Mouse (Mus musculus) granulocyte monocyte progenitor cell, adult 5-6 weeks (primary cell): ENCODE results near the gene Adprm. TPM values are rescaled to one million over a fixed set of nuclear protein-coding genes. Genes with fewer than 3 reads are reported as not detected.
"Not testable (repeated sequence)": the region's sequence is repeated elsewhere in the genome, so short reads cannot be mapped to it uniquely, and the experiment has no call there.

Experiments
- ATAC-seq: replicated peaks from 2 replicates; pipeline ENCODE4 v1.8.0; 2016; ENCODE audit warnings: mild to moderate bottlenecking, moderate TSS enrichment, inconsistent platforms; ENCODE audit not compliant: poor library complexity, severe bottlenecking
- total RNA-seq, 2 experiments: library from RNA; stranded (forward) in 1 of 2; stranded (reverse) in 1 of 2; fragments of 200-712, 200-1000 nt in 1 of 2; fragments of >200 nt in 1 of 2; fragmentation: Nextera tagmentation in 1 of 2; gene quantifications; 2 replicates each; pipeline ENCODE4 v1.2.3; 2014 to 2017

Gene Adprm
- total RNA-seq, 2 experiments from 2014 or later = 30.6 to 35.8 TPM

- peak; percentile 80 for ATAC-seq
Observed at GRCm38 (mm10) chr11:67030904-67031602, 21.3 kb downstream of the Adprm start.

DNA sequence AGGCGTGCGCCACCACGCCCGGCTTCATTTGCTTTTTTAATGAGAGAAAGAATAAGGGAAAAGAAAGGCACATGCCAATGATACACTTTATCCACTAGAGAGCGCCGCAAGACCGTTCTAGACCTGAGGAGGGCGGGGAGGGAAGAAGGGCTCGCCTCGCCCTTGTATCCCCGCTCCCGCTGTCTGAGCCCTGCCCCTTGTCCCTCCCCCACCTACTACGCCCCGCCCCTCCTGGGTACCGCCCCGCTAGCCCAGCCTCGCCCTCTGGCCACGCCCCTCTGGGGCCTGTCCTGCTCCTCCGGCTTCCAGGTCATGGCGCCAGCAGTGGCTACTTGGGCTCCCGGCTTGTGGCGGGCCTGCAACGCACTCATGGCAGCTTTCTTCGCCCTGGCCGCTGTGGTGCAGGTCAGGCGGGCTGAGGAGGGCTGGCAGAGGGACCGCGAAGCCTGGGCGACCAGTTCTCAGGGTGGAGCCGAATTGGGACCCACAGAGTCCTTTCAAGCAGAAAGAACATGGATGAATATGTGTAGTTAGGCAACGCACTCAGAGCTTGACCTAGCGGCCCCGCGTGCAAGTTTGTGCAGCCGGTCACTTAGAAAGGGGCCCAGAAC, 27.4 kb downstream of the Adprm start, which contains the start of gene Tmem220:
TSS of gene Tmem220 (plus strand) at position 288 of the 611 bp plus-strand sequence.
- peak; percentile 98 for ATAC-seq

DNA sequence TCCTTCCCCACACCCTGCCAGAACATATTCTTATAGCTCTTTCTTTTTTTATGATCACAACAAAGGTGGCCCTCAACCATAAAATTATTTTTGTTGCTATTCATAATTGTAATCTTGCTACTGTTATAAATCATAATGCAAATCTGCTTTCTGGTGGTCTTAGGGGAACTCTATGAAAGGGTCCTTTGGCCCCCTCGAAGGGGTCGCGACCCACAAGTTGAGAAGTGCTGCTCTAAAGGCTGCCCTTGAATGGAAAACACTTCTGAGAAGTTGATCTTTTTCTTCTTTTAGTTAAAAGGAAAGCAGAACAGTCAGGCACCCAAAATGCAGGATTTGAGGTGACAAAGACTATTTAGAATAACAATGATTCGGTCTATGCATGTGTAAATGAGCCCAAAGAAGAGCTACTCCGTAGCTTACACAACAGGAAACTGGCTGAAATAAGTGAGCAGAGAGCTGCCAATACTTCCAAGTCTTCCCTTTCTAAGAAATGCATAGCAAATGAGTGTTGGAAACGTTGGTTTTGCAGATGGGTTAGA, 28.5 kb downstream of the Adprm start:
- no peak for ATAC-seq

- not testable (repeated sequence) for ATAC-seq
Observed at GRCm38 (mm10) chr11:67023191-67023590, 29.2 kb downstream of the Adprm start.

DNA sequence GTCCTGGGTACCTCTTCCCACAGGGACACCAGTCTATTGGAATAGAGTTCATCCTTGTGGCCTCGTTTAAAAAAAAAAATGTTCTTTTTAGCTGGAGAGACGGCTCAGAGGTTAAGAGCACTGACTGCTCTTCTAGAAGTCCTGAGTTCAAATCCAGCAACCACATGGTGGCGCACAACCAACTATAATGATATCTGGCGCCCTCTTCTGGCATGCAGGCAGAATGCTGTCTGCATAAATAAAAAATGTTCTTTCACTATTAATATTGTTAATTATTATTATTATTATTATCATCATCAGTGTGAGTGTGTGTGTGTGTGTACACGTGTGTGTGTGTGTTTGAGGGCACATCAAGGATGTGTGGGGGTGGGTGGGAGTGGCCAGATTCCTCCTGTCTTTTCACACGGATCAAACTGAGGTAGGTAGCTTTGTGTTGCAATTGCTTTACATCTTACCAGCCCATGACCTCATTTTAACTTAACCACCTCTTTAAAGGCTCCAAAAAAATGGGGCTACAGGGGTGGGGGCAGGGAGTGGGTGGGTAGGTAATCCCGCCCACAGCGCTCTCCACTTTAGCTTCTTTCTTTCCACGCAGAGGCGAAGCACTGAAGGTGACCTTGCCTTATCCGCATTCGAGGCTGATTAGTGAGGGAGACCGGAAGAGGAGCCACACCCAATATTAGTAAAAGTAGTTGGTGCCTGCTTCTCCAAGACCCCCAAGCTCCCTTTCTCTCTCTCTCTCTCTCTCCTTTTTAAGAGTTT, 29.9 kb downstream of the Adprm start:
- no peak for ATAC-seq

DNA sequence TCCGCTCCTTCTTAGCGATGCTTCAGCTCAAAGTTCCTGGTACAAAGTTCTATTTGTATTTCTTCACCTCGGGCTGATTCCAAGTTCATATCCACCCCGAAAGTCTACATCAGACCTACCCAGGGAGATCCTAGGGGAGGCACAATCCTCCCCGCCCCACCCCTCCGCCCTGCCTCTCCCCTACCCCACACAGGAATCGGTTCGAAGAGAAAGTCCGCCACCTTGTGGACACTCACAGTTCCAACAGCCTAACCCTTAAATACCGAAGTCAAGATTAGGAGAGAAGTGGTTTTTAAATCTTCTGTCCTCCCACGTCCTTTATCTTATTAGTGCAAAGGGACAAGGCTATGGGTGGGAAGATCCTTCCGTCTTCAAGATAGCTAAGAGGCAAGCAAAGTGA, 31.4 kb downstream of the Adprm start:
- peak; percentile 36 for ATAC-seq

GRCm38 (mm10) chr11:67019711-67020475, 32.5 kb downstream of the Adprm start:
- ATAC-seq = no peak

DNA sequence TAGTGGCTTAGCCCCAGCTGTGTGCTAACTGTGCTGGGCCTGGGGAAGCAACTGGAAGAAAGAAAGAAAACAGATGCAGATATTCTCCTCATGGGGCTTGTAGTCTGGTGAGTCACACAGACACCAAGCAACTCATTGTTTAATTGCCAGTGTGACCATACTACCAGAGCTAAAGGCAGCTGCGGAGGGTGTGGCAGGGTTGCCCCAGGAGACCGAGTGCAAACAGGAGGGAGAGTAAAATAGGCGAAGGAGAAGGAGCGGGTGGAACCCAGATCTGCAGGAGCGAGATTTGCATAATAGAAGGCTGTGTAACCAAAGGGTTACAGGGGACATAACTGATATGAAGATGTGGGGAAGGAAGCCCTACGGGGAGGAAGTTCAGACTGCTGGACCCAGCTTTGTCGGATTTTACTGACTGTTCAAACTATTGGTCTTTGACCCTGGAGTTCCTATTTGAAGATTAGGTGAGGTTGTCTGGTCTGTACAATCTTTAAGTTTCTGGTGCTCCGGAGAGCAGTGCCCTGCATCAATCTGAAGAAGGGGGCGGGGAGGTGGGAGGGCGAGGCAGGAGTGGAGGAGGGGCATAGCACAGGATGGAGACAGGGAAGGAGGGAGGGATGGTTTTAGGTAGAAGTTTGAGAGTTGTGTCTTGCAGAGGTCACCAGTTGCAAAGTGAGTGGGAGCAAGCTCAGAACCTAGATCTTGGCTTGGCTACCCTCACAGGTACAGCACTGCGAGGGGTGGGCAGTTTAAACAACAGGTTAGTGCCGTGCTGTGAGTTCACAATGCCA, 34.4 kb downstream of the Adprm start:
- ATAC-seq = no peak; the same call in 1 of the 2 replicates

- no peak for ATAC-seq
Observed at GRCm38 (mm10) chr11:67011635-67012034, 40.8 kb downstream of the Adprm start.

DNA sequence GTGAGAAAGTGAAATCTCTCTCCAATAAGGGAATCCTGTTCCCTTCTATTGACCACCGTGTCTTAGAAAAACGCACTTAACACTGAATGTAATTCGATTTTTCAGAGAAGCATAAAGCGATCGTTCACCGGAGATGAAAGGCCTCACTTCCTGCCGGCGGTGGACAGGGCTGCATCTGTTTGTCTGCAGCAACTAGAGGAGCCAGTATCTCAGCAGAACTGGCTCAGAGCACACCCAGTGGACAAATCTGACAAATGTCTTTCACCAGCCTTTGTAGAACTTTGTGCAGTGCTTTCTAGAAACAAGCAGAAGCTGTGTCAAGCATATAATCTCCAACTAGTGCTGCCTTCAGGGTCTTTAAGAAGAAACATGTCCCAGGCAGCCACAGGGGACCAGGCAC, 42.0 kb downstream of the Adprm start:
- no peak for ATAC-seq

- ATAC-seq = no peak
Observed at GRCm38 (mm10) chr11:67008528-67008927, 43.9 kb downstream of the Adprm start.

GRCm38 (mm10) chr11:67007961-67008360, 44.4 kb downstream of the Adprm start:
- ATAC-seq = no peak

GRCm38 (mm10) chr11:67002911-67003310, 49.5 kb downstream of the Adprm start:
- no peak for ATAC-seq

DNA sequence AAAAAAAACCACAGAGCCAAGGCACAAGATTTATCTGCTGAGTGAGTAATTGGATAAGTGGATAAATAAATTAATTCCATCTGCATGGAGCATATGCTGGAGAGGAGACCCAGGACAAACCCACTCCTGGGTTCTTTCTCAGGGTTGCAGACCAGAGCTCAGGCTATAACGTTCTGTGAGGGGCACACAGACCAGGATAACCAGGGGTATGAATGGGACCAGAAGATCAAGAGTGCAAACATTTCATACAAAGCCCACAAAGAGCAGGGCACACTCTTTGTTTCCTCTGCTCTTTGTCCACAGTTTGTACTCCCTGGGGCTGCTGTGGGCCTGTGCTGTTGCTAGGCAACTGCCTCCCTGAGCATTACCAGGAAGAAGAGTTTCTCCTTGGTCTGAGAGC, 50.7 kb downstream of the Adprm start:
- no peak for ATAC-seq

GRCm38 (mm10) chr11:67000671-67001070, 51.7 kb downstream of the Adprm start:
- no peak for ATAC-seq

DNA sequence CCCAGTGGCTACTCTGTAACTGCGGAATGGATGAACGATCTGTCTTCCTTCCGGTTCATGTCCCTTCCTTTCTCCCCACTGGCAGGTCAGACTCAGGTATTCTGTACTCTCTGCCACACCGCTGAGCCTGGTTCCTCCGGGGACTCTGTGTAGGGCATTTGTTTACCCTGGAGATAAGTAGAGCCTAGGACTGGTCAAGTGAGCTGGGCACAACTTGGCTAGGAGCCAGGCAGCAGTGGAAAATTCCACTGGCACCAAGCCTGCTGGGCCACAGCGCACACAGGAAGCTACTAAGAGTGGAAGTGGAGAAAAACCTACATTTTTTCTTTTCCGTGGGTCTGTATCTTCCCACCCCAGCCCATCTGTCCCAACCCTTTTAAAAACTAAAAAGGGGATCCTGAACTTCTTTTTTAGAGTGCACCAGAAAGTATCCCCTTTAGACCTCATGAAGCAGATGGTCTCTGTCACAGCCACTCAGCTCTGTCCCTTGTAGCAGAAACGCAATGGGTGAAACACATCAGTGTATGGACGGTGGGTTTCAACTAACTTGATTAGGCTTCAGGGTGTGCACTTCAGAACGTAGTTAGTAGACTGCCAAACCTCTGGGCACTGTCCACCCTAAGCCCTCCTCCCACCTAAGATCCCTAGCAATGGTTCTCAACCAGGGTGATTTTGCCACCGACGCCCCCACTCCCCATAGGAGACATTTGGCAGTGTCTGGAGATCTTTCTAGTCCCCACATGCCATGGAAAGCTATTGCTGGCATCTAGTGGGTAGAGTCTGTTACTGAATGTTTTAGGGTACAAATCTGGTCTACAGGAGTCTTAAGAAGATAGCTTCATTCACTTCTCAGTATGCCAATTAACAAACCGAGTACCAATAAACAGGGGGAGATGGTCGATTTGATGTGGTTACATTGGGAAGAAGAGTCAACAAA, 53.7 kb downstream of the Adprm start:
- no peak for ATAC-seq

- no peak for ATAC-seq
Observed at GRCm38 (mm10) chr11:66996446-66996845, 55.9 kb downstream of the Adprm start.

DNA sequence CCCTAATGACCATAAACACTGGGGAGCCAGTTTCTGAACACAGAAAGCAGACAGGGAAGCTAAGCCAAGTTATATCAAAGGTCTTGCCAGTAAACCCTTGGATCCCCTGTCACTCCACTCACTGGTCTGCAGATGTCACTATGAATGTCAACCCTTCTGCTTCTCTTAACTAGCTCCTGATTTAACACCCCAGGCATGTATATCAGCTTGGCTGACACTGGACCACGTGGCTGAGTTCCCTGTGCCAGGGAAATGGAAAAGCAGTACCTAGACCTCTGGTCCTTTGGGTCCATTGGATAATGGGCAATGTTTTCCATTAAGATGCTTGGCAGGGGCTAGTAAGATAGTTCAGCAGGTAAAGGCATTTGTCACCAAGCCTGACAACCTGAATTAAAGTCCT, 58.7 kb downstream of the Adprm start:
- no peak for ATAC-seq
